Mouse (Mus musculus): ENCODE data around the gene Klrk1. TPM values are rescaled to one million over a fixed set of nuclear protein-coding genes. Genes with fewer than 3 reads are reported as not detected.

Gene Klrk1
- polyA plus RNA-seq, 1 experiment from 2014 or later = 0.16 TPM

DNA sequence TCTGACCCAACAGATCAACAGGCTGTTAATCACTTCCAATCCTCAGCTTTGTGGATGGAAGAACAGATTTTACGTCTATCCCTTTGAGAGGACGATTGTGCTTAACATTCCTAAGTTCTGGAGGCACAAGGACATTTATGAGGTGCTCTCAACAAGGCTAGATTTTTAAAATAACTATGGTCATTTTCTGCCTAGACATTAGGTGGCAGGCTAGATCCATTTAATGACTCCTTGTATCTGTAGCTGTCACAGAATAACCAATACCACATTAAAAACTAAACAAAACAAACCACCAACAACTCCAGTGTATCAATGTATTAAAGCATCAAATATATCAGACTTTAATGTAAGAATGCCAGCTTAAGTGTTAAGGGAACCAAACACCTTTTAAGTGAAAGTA lies 48.3 kb downstream of the Klrk1 start:
- 29% methylated on average over 2 of the region's 2 CpGs for WGBS
- no peak overlapping the region for H3K4me3 ChIP-seq (replicated peaks)
- H3K9me3 ChIP-seq (replicated peaks) = no peaks in the 10 kb centered on the region
- H3K27ac ChIP-seq (replicated peaks) = no peak overlapping the region
- H3K4me2 ChIP-seq (replicated peaks) = no peak overlapping the region
- no peaks in the 10 kb centered on the region for H3K27me3 ChIP-seq
- H3K9ac ChIP-seq = no peak overlapping the region
- H3K36me3 ChIP-seq = no peaks in the 10 kb centered on the region
- ATAC-seq (ENCODE audit: insufficient number of reproducible peaks, low FRiP score, low TSS enrichment, low read depth) = no peak
- H3K4me1 ChIP-seq = no peaks in the 10 kb centered on the region

DNA sequence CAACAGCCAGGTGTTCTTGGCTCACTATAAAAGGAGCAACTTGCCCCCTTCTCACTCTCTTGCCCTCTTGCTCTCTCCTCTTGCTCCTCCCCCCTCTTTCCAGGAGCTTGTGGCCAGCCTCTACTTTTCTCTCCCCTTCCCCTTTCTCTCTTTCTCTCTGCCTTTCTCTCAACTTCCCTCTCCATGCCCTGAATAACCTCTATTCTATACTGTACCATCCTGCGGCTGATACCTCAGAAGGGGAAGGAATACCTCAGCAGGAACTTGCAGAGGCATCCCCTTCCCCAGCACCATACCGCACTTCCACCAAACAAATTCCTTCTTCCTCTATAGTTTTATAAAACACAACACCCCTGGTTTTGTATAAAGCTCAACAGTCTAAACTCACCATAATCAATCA lies 58.4 kb downstream of the Klrk1 start:
- H3K4me2 ChIP-seq (replicated peaks) = no peak overlapping the region
- 78% methylated on average over 2 of the region's 2 CpGs for WGBS
- H3K27ac ChIP-seq (replicated peaks) = no peak overlapping the region
- ATAC-seq (ENCODE audit: insufficient number of reproducible peaks, low FRiP score, low TSS enrichment, low read depth) = no peak
- H3K9me3 ChIP-seq (replicated peaks) = no peaks in the 10 kb centered on the region
- no peak overlapping the region for H3K4me3 ChIP-seq (replicated peaks)
- H3K4me1 ChIP-seq = no peaks in the 10 kb centered on the region
- H3K9ac ChIP-seq = no peak overlapping the region
- H3K36me3 ChIP-seq = no peaks in the 10 kb centered on the region
- H3K27me3 ChIP-seq = no peaks in the 10 kb centered on the region

Other genes starting within 250 kb of the Klrk1 start
- gene Clec12b, start 238.0 kb downstream of the Klrk1 start, polyA plus RNA-seq (2015; fragmentation: Nextera tagmentation; extraction: Ambion mirVana) = 0.11 TPM in 1 of 2 replicates, not detected in the other
- 0.33 and 0.57 TPM in 2 replicates for gene Clec1b, start 226.6 kb downstream of the Klrk1 start, polyA plus RNA-seq (2015; fragmentation: Nextera tagmentation; extraction: Ambion mirVana)
- gene Clec9a, start 215.0 kb downstream of the Klrk1 start, polyA plus RNA-seq (2015; fragmentation: Nextera tagmentation; extraction: Ambion mirVana) = 0.08 TPM in 1 of 2 replicates, not detected in the other
- 2.4 and 2.5 TPM in 2 replicates for gene Clec1a, start 171.9 kb downstream of the Klrk1 start, polyA plus RNA-seq (2015; fragmentation: Nextera tagmentation; extraction: Ambion mirVana)
- not detected in 2 replicates for gene Olr1, start 116.7 kb downstream of the Klrk1 start, polyA plus RNA-seq (2015; fragmentation: Nextera tagmentation; extraction: Ambion mirVana)
- not detected in 2 replicates for gene Tmem52b, start 111.3 kb downstream of the Klrk1 start, polyA plus RNA-seq (2015; fragmentation: Nextera tagmentation; extraction: Ambion mirVana)
- 53.2 and 54.4 TPM in 2 replicates for gene Gabarapl1, start 90.7 kb downstream of the Klrk1 start, polyA plus RNA-seq (2015; fragmentation: Nextera tagmentation; extraction: Ambion mirVana)
- gene Klre1, start 46.0 kb downstream of the Klrk1 start, polyA plus RNA-seq (2015; fragmentation: Nextera tagmentation; extraction: Ambion mirVana) = 0.13 TPM in 1 of 2 replicates, not detected in the other
- gene Klrd1, start 32.1 kb downstream of the Klrk1 start, polyA plus RNA-seq (2015; fragmentation: Nextera tagmentation; extraction: Ambion mirVana) = 0.37 TPM in 1 of 2 replicates, not detected in the other
- gene Klrc3, start 19.5 kb upstream of the Klrk1 start, polyA plus RNA-seq (2015; fragmentation: Nextera tagmentation; extraction: Ambion mirVana) = not detected in 2 replicates
- not detected in 2 replicates for gene Klrc2, start 36.8 kb upstream of the Klrk1 start, polyA plus RNA-seq (2015; fragmentation: Nextera tagmentation; extraction: Ambion mirVana)
- 0.24 TPM in 1 of 2 replicates, not detected in the other for gene Klrc1, start 55.1 kb upstream of the Klrk1 start, polyA plus RNA-seq (2015; fragmentation: Nextera tagmentation; extraction: Ambion mirVana)
- not detected in 2 replicates for gene Klri1, start 93.3 kb upstream of the Klrk1 start, polyA plus RNA-seq (2015; fragmentation: Nextera tagmentation; extraction: Ambion mirVana)
- gene Klri2, start 116.6 kb upstream of the Klrk1 start, polyA plus RNA-seq (2015; fragmentation: Nextera tagmentation; extraction: Ambion mirVana) = not detected in 2 replicates
- gene Gm156, start 160.4 kb upstream of the Klrk1 start, polyA plus RNA-seq (2015; fragmentation: Nextera tagmentation; extraction: Ambion mirVana) = not detected in 2 replicates
- not detected in 2 replicates for gene Gm17631, start 238.8 kb upstream of the Klrk1 start, polyA plus RNA-seq (2015; fragmentation: Nextera tagmentation; extraction: Ambion mirVana)

All from embryonic facial prominence, embryonic 15.5 days (tissue).